19 mouse cellular contexts compared by ENCODE assay signal in the genomic region with DNA sequence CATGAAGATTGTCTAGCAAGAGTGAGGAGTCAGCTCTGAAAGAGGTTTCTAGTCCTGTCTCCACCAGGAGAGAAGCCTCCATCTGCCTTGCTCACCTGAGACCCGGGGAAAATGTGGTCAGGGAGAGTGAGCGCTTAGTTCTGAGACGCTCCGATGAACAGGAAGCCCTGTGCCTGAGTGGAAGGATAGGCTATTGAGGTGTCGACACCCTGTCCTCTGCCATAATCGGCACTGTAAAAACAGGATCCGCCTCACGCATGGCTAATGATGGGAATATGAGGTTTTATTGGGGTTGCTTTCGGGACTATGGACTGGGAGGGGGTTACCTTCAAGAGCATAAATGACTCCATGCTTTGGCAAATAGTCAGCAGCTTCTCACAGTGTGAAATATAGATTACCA. TPM values are rescaled to one million over a fixed set of nuclear protein-coding genes. Genes with fewer than 3 reads are reported as not detected.
DNase-seq lines count a peak whose midpoint lies in the region; ATAC-seq and TF ChIP-seq lines count a peak whose summit lies in the region.
"Had no signal": no experiment of that assay in that cellular context is flagged by ENCODE, and none has a peak within 500 bp of the region (broad histone marks: within the 10 kb centered on the region; RNA-seq: fewer than 3 reads in every experiment).

No protein-coding gene starts in this region.

- intact Hi-C loops in gastrocnemius, postnatal 14 days (cut with DNase I; ENCODE audit: low total_unique reads): no loop called here

- peak; percentile 69 for ATAC-seq in intestine, embryonic 16.5 days
- ATAC-seq in midbrain, embryonic 15.5 days (replicated peaks): no peak
- ATAC-seq: CD4-positive, CD25-positive, alpha-beta regulatory T cell, adult 4 months; forebrain, embryonic 15.5 days; hindbrain, embryonic 16.5 days had no signal

- H3K4me2 ChIP-seq in intestine, embryonic 16.5 days (ENCODE audit: low read depth, low read length): no peak overlapping the region
- H3K4me2 ChIP-seq in midbrain, embryonic 15.5 days: no peak overlapping the region
- H3K4me2 ChIP-seq: forebrain, embryonic 12.5 days; forebrain, embryonic 15.5 days; hindbrain, embryonic 13.5 days had no signal

- no peaks in the 10 kb centered on the region for H3K9me3 ChIP-seq in intestine, embryonic 16.5 days (ENCODE audit: control insufficient read depth, low read length)
- H3K9me3 ChIP-seq in midbrain, embryonic 15.5 days: no peaks in the 10 kb centered on the region
- H3K9me3 ChIP-seq: forebrain, embryonic 12.5 days; forebrain, embryonic 15.5 days; heart, embryonic 10.5 days; hindbrain, embryonic 13.5 days had no signal

- H3K27me3 ChIP-seq in intestine, embryonic 16.5 days (replicated peaks; ENCODE audit: control insufficient read depth, insufficient read depth, low read length): peaks cover 6% of the 10 kb centered on the region; the same call in 1 of the 2 replicates
- peaks cover 5% of the 10 kb centered on the region; the same call in 1 of the 2 replicates for H3K27me3 ChIP-seq in small intestine, adult 2 months (ENCODE audit: control insufficient read depth, insufficient read depth, low read length)
- peaks cover 18% of the 10 kb centered on the region; the same call in 1 of the 2 replicates for H3K27me3 ChIP-seq in midbrain, embryonic 15.5 days (replicated peaks)

- H3K4me3 ChIP-seq in intestine, embryonic 16.5 days (ENCODE audit: low read length): no peak overlapping the region
- H3K4me3 ChIP-seq in small intestine, adult 2 months (ENCODE audit: low read depth, low read length): peak overlapping the region; percentile 46
- no peak overlapping the region for H3K4me3 ChIP-seq in midbrain, embryonic 15.5 days
- H3K4me3 ChIP-seq: forebrain, embryonic 12.5 days; forebrain, embryonic 15.5 days; heart, adult 2 months; heart, embryonic 10.5 days; hindbrain, embryonic 13.5 days had no signal

- WGBS in intestine, embryonic 16.5 days: 58% methylated on average over 9 of the region's 9 CpGs
- 17% methylated on average over 9 of the region's 9 CpGs for WGBS in small intestine, adult 2 months
- 85% methylated on average over 9 of the region's 9 CpGs for WGBS in midbrain, embryonic 15.5 days

- H3K9ac ChIP-seq in intestine, embryonic 16.5 days (ENCODE audit: low read depth, low read length): no peak overlapping the region
- H3K9ac ChIP-seq in midbrain, embryonic 15.5 days: no peak overlapping the region
- H3K9ac ChIP-seq: forebrain, embryonic 12.5 days; forebrain, embryonic 15.5 days; hindbrain, embryonic 13.5 days had no signal

- peak; percentile 3 for DNase-seq in gastrocnemius, postnatal 25 days
- DNase-seq in gastrocnemius, postnatal 14 days: no peak
- DNase-seq in kidney, postnatal 10 days: peak; percentile 3
- no peak for DNase-seq in kidney, postnatal 14 days
- DNase-seq: adrenal gland, adult 2 months; adrenal gland, postnatal 14 days; cerebellum, postnatal 14 days; gastrocnemius, postnatal 10 days; kidney, adult 11 months had no signal

- no peak for TF ChIP-seq POLR2A in small intestine, adult 2 months (IDR thresholded peaks at IDR 0.05; ENCODE audit: low read depth, low read length)

- H3K27ac ChIP-seq in intestine, embryonic 16.5 days (ENCODE audit: low read length): no peak overlapping the region
- peak overlapping the region; percentile 68 for H3K27ac ChIP-seq in small intestine, adult 2 months (ENCODE audit: insufficient read depth, low read depth, low read length)
- H3K27ac ChIP-seq in midbrain, embryonic 15.5 days: no peak overlapping the region
- H3K27ac ChIP-seq: forebrain, embryonic 12.5 days; forebrain, embryonic 15.5 days; heart, adult 2 months; heart, embryonic 10.5 days; hindbrain, embryonic 13.5 days had no signal

- no peaks in the 10 kb centered on the region for H3K36me3 ChIP-seq in intestine, embryonic 16.5 days (ENCODE audit: control insufficient read depth, insufficient read depth, low read length)
- no peaks in the 10 kb centered on the region for H3K36me3 ChIP-seq in small intestine, adult 2 months (ENCODE audit: control insufficient read depth, insufficient read depth, low read length)
- no peaks in the 10 kb centered on the region for H3K36me3 ChIP-seq in midbrain, embryonic 15.5 days (replicated peaks)
- H3K36me3 ChIP-seq: forebrain, embryonic 12.5 days; forebrain, embryonic 15.5 days; heart, embryonic 10.5 days; hindbrain, embryonic 13.5 days had no signal

- TF ChIP-seq CTCF in small intestine, adult 2 months (IDR thresholded peaks at IDR 0.05; ENCODE audit: extremely low read depth, insufficient read length, insufficient replicate concordance, low read depth, low read length): no peak

- peaks cover 11% of the 10 kb centered on the region for H3K4me1 ChIP-seq in intestine, embryonic 16.5 days (ENCODE audit: control insufficient read depth, insufficient read depth, low read length)
- H3K4me1 ChIP-seq in small intestine, adult 2 months (ENCODE audit: control insufficient read depth, insufficient read depth, insufficient read length, low read length): peaks cover 26% of the 10 kb centered on the region
- H3K4me1 ChIP-seq in midbrain, embryonic 15.5 days: 0 out of 2 replicates have a peak, but pooled peaks cover under 1% of the 10 kb centered on the region
- H3K4me1 ChIP-seq: forebrain, embryonic 12.5 days; forebrain, embryonic 15.5 days had no signal

RNA-seq across cellular contexts. Expression of a gene that starts 6.2 kb away (rescaled TPM):
- total RNA-seq in gastrocnemius, postnatal 25 days (2021): 10 to 100 TPM; 39.7 to 43.9 TPM
- 10 to 100 TPM; 43.7 to 45.0 TPM for total RNA-seq in gastrocnemius, postnatal 14 days (2021)
- 2.4 and 2.5 TPM in 2 replicates for polyA plus RNA-seq in intestine, embryonic 16.5 days (2015; fragmentation: Nextera tagmentation; extraction: Ambion mirVana)
- 10.7 and 23.7 TPM in 2 replicates for polyA plus RNA-seq in small intestine, adult 2 months (2012; rRNA removed)
- polyA plus RNA-seq in midbrain, embryonic 15.5 days (2015; fragmentation: Nextera tagmentation; extraction: Ambion mirVana): 21.0 and 21.1 TPM in 2 replicates

RNA-seq across cellular contexts. Expression of a gene that starts 23.7 kb away (rescaled TPM):
- 100 to 1,000 TPM; 115 to 123 TPM for total RNA-seq in gastrocnemius, postnatal 25 days (2021)
- total RNA-seq in gastrocnemius, postnatal 14 days (2021): 100 to 1,000 TPM; 130 to 143 TPM
- 515 and 554 TPM in 2 replicates for polyA plus RNA-seq in intestine, embryonic 16.5 days (2015; fragmentation: Nextera tagmentation; extraction: Ambion mirVana)
- 102 and 152 TPM in 2 replicates for polyA plus RNA-seq in small intestine, adult 2 months (2012; rRNA removed)
- polyA plus RNA-seq in midbrain, embryonic 15.5 days (2015; fragmentation: Nextera tagmentation; extraction: Ambion mirVana): 521 and 530 TPM in 2 replicates

RNA-seq across cellular contexts. Expression of a gene that starts 23.7 kb away (rescaled TPM):
- total RNA-seq in gastrocnemius, postnatal 25 days (2021): 1 to 10 TPM; 1.7 to 2.2 TPM
- total RNA-seq in gastrocnemius, postnatal 14 days (2021): 1 to 10 TPM; 1.8 to 2.2 TPM
- polyA plus RNA-seq in intestine, embryonic 16.5 days (2015; fragmentation: Nextera tagmentation; extraction: Ambion mirVana): 3.4 and 3.7 TPM in 2 replicates
- polyA plus RNA-seq in small intestine, adult 2 months (2012; rRNA removed): 4.0 and 7.7 TPM in 2 replicates
- polyA plus RNA-seq in midbrain, embryonic 15.5 days (2015; fragmentation: Nextera tagmentation; extraction: Ambion mirVana): 70.1 and 73.0 TPM in 2 replicates

RNA-seq across cellular contexts. Expression of a gene that starts 42.1 kb away (rescaled TPM):
- total RNA-seq in gastrocnemius, postnatal 25 days (2021): 1 to 10 TPM; 7.2 to 9.9 TPM
- total RNA-seq in gastrocnemius, postnatal 14 days (2021): 1 to 10 TPM; 7.6 to 7.7 TPM
- polyA plus RNA-seq in intestine, embryonic 16.5 days (2015; fragmentation: Nextera tagmentation; extraction: Ambion mirVana): 1.8 and 2.5 TPM in 2 replicates
- polyA plus RNA-seq in small intestine, adult 2 months (2012; rRNA removed): 8.2 and 14.4 TPM in 2 replicates
- 3.9 and 4.0 TPM in 2 replicates for polyA plus RNA-seq in midbrain, embryonic 15.5 days (2015; fragmentation: Nextera tagmentation; extraction: Ambion mirVana)

RNA-seq across cellular contexts. Expression of a gene that starts 51.8 kb away (rescaled TPM):
- 10 to 100 TPM; 12.5 to 13.2 TPM for total RNA-seq in gastrocnemius, postnatal 25 days (2021)
- total RNA-seq in gastrocnemius, postnatal 14 days (2021): 10 to 100 TPM in 1 of 2 experiments, 1 to 10 TPM in 1; 9.5 to 10.9 TPM
- 25.4 and 31.0 TPM in 2 replicates for polyA plus RNA-seq in intestine, embryonic 16.5 days (2015; fragmentation: Nextera tagmentation; extraction: Ambion mirVana)
- 6.3 and 10.2 TPM in 2 replicates for polyA plus RNA-seq in small intestine, adult 2 months (2012; rRNA removed)
- 37.4 and 37.7 TPM in 2 replicates for polyA plus RNA-seq in midbrain, embryonic 15.5 days (2015; fragmentation: Nextera tagmentation; extraction: Ambion mirVana)

Comparison
In these comparisons a context has a peak if more than half of its experiments do, and no peak if none do; other contexts are left out.
1. DNase-seq: peak in gastrocnemius, postnatal 25 days (single experiment) and kidney, postnatal 10 days (single experiment); none in gastrocnemius, postnatal 14 days (single experiment) and kidney, postnatal 14 days (single experiment).